8 mouse cellular contexts compared by ENCODE assay signal in the genomic region with DNA sequence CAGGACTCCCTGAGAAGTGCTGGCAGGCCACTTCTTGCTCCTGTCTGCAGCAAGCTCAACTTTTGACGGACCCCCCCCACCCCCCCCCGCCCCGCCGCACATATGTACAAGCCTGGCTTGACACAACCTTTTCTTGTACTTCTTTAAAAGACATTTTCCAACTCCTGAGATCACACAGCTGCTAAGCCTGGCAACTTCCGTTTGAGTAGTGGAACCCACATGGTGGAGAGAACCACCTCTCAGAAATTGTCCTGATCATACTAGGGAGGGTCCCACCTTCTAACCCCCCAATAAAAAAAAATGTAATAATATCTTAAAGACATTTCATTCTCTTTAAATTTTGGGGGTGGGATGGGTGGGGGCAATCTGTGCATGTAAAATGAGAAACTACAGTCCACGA. TPM values are rescaled to one million over a fixed set of nuclear protein-coding genes. Genes with fewer than 3 reads are reported as not detected.
DNase-seq lines count a peak whose midpoint lies in the region; ATAC-seq lines count a peak whose summit lies in the region.

No protein-coding gene starts in this region.

- peaks cover 43% of the 10 kb centered on the region for H3K36me3 ChIP-seq in heart, embryonic 14.5 days (ENCODE audit: control insufficient read depth, insufficient read depth, low read length)
- H3K36me3 ChIP-seq in embryonic facial prominence, embryonic 11.5 days (replicated peaks; ENCODE audit: control insufficient read depth, insufficient read depth, low read depth, low read length), result peaks cover 5% of the 10 kb centered on the region
- H3K36me3 ChIP-seq in intestine, embryonic 16.5 days (ENCODE audit: control insufficient read depth, insufficient read depth, low read length), result peaks cover 7% of the 10 kb centered on the region
- peaks cover 28% of the 10 kb centered on the region for H3K36me3 ChIP-seq in neural tube, embryonic 12.5 days

- 48% methylated on average over 6 of the region's 6 CpGs for WGBS in heart, embryonic 14.5 days
- WGBS in embryonic facial prominence, embryonic 11.5 days, result 72% methylated on average over 6 of the region's 6 CpGs
- WGBS in intestine, embryonic 16.5 days, result 47% methylated on average over 6 of the region's 6 CpGs
- 61% methylated on average over 6 of the region's 6 CpGs for WGBS in neural tube, embryonic 12.5 days

- H3K4me2 ChIP-seq in heart, embryonic 14.5 days (ENCODE audit: low read length), result peak overlapping the region; percentile 92
- H3K4me2 ChIP-seq in embryonic facial prominence, embryonic 11.5 days (ENCODE audit: low read depth, low read length), result peak overlapping the region; percentile 81
- H3K4me2 ChIP-seq in intestine, embryonic 16.5 days (ENCODE audit: low read depth, low read length), result peak overlapping the region; percentile 89
- peak overlapping the region; percentile 88 for H3K4me2 ChIP-seq in neural tube, embryonic 12.5 days (replicated peaks)

- H3K4me3 ChIP-seq in heart, embryonic 14.5 days (ENCODE audit: control insufficient read depth in 1 of 2, insufficient read depth in 1 of 2, low read depth in 1 of 2, low read length in 2 of 2), result peak overlapping the region in 1 of 2 experiments; percentile 70; a peak in 2 of 4 replicates
- H3K4me3 ChIP-seq in embryonic facial prominence, embryonic 11.5 days (ENCODE audit: low read depth, low read length), result peak overlapping the region; percentile 59; the same call in 1 of the 2 replicates
- H3K4me3 ChIP-seq in intestine, embryonic 16.5 days (ENCODE audit: low read length), result no peak overlapping the region; the same call in 1 of the 2 replicates
- no peak overlapping the region; the same call in 1 of the 2 replicates for H3K4me3 ChIP-seq in neural tube, embryonic 12.5 days

- H3K4me1 ChIP-seq in heart, embryonic 14.5 days (ENCODE audit: control insufficient read depth in 2 of 2, insufficient read depth in 2 of 2, low read length in 2 of 2), result peaks cover 3 to 14% of the 10 kb centered on the region in 2 experiments
- peaks cover 2% of the 10 kb centered on the region; the same call in 1 of the 2 replicates for H3K4me1 ChIP-seq in embryonic facial prominence, embryonic 11.5 days (ENCODE audit: control insufficient read depth, insufficient read depth, low read length)
- peaks cover 5% of the 10 kb centered on the region for H3K4me1 ChIP-seq in intestine, embryonic 16.5 days (ENCODE audit: control insufficient read depth, insufficient read depth, low read length)
- peaks cover 10% of the 10 kb centered on the region for H3K4me1 ChIP-seq in neural tube, embryonic 12.5 days

- ATAC-seq in heart, embryonic 14.5 days (ENCODE audit: insufficient number of reproducible peaks, insufficient read depth, low FRiP score, low read depth), result no peak
- ATAC-seq in embryonic facial prominence, embryonic 11.5 days (replicated peaks; ENCODE audit: insufficient number of reproducible peaks, low FRiP score, low TSS enrichment, low read depth), result no peak
- no peak for ATAC-seq in intestine, embryonic 16.5 days
- ATAC-seq in neural tube, embryonic 12.5 days (ENCODE audit: low FRiP score, low read depth), result no peak

- H3K27ac ChIP-seq in heart, embryonic 14.5 days (replicated peaks in 1 of 2; ENCODE audit: control insufficient read depth in 1 of 2, insufficient read depth in 1 of 2, low read depth in 2 of 2, low read length in 2 of 2), result peak overlapping the region in 1 of 2 experiments; percentile 99; a peak in 1 of 4 replicates
- H3K27ac ChIP-seq in embryonic facial prominence, embryonic 11.5 days (replicated peaks; ENCODE audit: low read depth, low read length), result no peak overlapping the region
- H3K27ac ChIP-seq in intestine, embryonic 16.5 days (ENCODE audit: low read length), result no peak overlapping the region
- no peak overlapping the region for H3K27ac ChIP-seq in neural tube, embryonic 12.5 days

- no peaks in the 10 kb centered on the region for H3K27me3 ChIP-seq in heart, embryonic 14.5 days (ENCODE audit: control insufficient read depth, insufficient read depth, low read length)
- no peaks in the 10 kb centered on the region for H3K27me3 ChIP-seq in embryonic facial prominence, embryonic 11.5 days (ENCODE audit: control insufficient read depth, insufficient read depth, low read length)
- H3K27me3 ChIP-seq in intestine, embryonic 16.5 days (replicated peaks; ENCODE audit: control insufficient read depth, insufficient read depth, low read length), result no peaks in the 10 kb centered on the region
- H3K27me3 ChIP-seq in neural tube, embryonic 12.5 days (replicated peaks), result no peaks in the 10 kb centered on the region

- no peaks in the 10 kb centered on the region for H3K9me3 ChIP-seq in heart, embryonic 14.5 days (ENCODE audit: control insufficient read depth, low read length)
- no peaks in the 10 kb centered on the region for H3K9me3 ChIP-seq in embryonic facial prominence, embryonic 11.5 days (replicated peaks; ENCODE audit: control insufficient read depth, low read length)
- no peaks in the 10 kb centered on the region for H3K9me3 ChIP-seq in intestine, embryonic 16.5 days (ENCODE audit: control insufficient read depth, low read length)
- no peaks in the 10 kb centered on the region for H3K9me3 ChIP-seq in neural tube, embryonic 12.5 days

- no peak for DNase-seq in heart, adult 8-10 months (ENCODE audit: low spot score)
- no peak for DNase-seq in embryonic facial prominence, embryonic 11.5 days (ENCODE audit: low spot score)
- no peak for DNase-seq in adrenal gland, postnatal 36 days
- no peak for DNase-seq in layer of hippocampus, adult 9-11 months
- DNase-seq in left cerebral cortex, adult 9 months (ENCODE audit: low spot score in 2 of 2), result no peak

- peak overlapping the region; percentile 81; the same call in 1 of the 2 replicates for H3K9ac ChIP-seq in heart, embryonic 14.5 days (ENCODE audit: low read length)
- H3K9ac ChIP-seq in embryonic facial prominence, embryonic 11.5 days (replicated peaks; ENCODE audit: low read length), result no peak overlapping the region
- no peak overlapping the region for H3K9ac ChIP-seq in intestine, embryonic 16.5 days (ENCODE audit: low read depth, low read length)
- H3K9ac ChIP-seq in neural tube, embryonic 12.5 days, result no peak overlapping the region

RNA-seq across cellular contexts. Expression of gene Uvssa, which starts 1.2 kb away (rescaled TPM):
- 4.5 and 4.9 TPM in 2 replicates for polyA plus RNA-seq in heart, embryonic 14.5 days (2014; fragmentation: Nextera tagmentation; extraction: Ambion mirVana)
- 1 to 10 TPM; 2.6 to 4.6 (median 3.8) TPM for total RNA-seq in heart, adult 8-10 months (2022)
- 6.4 and 7.3 TPM in 2 replicates for polyA plus RNA-seq in embryonic facial prominence, embryonic 11.5 days (2014; fragmentation: Nextera tagmentation; extraction: Ambion mirVana)
- 5.7 and 5.9 TPM in 2 replicates for polyA plus RNA-seq in intestine, embryonic 16.5 days (2015; fragmentation: Nextera tagmentation; extraction: Ambion mirVana)
- 8.5 and 8.7 TPM in 2 replicates for polyA plus RNA-seq in neural tube, embryonic 12.5 days (2016; fragmentation: Nextera tagmentation; extraction: Ambion mirVana)
- total RNA-seq in adrenal gland, postnatal 36 days (2021), result 1 to 10 TPM; 5.8 to 8.4 TPM

RNA-seq across cellular contexts. Expression of gene Maea, which starts 41.9 kb away (rescaled TPM):
- polyA plus RNA-seq in heart, embryonic 14.5 days (2014; fragmentation: Nextera tagmentation; extraction: Ambion mirVana), result 133 and 140 TPM in 2 replicates
- 10 to 100 TPM; 82.1 to 97.8 (median 88.0) TPM for total RNA-seq in heart, adult 8-10 months (2022)
- 136 and 144 TPM in 2 replicates for polyA plus RNA-seq in embryonic facial prominence, embryonic 11.5 days (2014; fragmentation: Nextera tagmentation; extraction: Ambion mirVana)
- 128 and 135 TPM in 2 replicates for polyA plus RNA-seq in intestine, embryonic 16.5 days (2015; fragmentation: Nextera tagmentation; extraction: Ambion mirVana)
- 124 and 125 TPM in 2 replicates for polyA plus RNA-seq in neural tube, embryonic 12.5 days (2016; fragmentation: Nextera tagmentation; extraction: Ambion mirVana)
- total RNA-seq in adrenal gland, postnatal 36 days (2021), result 100 to 1,000 TPM; 119 to 120 TPM

RNA-seq across cellular contexts. Expression of gene Nkx1-1, which starts 56.6 kb away (rescaled TPM):
- polyA plus RNA-seq in heart, embryonic 14.5 days (2014; fragmentation: Nextera tagmentation; extraction: Ambion mirVana), result not detected in 2 replicates
- total RNA-seq in heart, adult 8-10 months (2022), result not detected
- 0.17 and 0.18 TPM in 2 replicates for polyA plus RNA-seq in embryonic facial prominence, embryonic 11.5 days (2014; fragmentation: Nextera tagmentation; extraction: Ambion mirVana)
- not detected in 2 replicates for polyA plus RNA-seq in intestine, embryonic 16.5 days (2015; fragmentation: Nextera tagmentation; extraction: Ambion mirVana)
- polyA plus RNA-seq in neural tube, embryonic 12.5 days (2016; fragmentation: Nextera tagmentation; extraction: Ambion mirVana), result 2.2 and 2.8 TPM in 2 replicates
- total RNA-seq in adrenal gland, postnatal 36 days (2021), result not detected
